Comparison of ENCODE assay signal across 9 mouse cellular contexts in genomic region chr2:33544781-33545566, GRCm38 (mm10).
A peak's percentile ranks its signal among the peaks of the same experiment; 100 is the strongest.
DNase-seq lines count a peak whose midpoint lies in the region; ATAC-seq and TF ChIP-seq lines count a peak whose summit lies in the region.
"Had no signal": no experiment of that assay in that cellular context is flagged by ENCODE, and none has a peak within 500 bp of the region (broad histone marks: within the 10 kb centered on the region; RNA-seq: fewer than 3 reads in every experiment).

No protein-coding gene starts in this region.

- intact Hi-C loops in gastrocnemius, adult 2 months (cut with DNase I), result no loop called here

- H3K4me2 ChIP-seq in forebrain, embryonic 15.5 days (replicated peaks), result peak overlapping the region; percentile 93
- H3K4me2 ChIP-seq in liver, embryonic 13.5 days, result peak overlapping the region; percentile 52

- H3K9ac ChIP-seq in forebrain, embryonic 15.5 days (replicated peaks), result peak overlapping the region; percentile 54
- H3K9ac ChIP-seq in liver, embryonic 13.5 days, result no peak overlapping the region

- 24% methylated on average over 16 of the region's 16 CpGs for WGBS in forebrain, embryonic 15.5 days
- 16% methylated on average over 16 of the region's 16 CpGs for WGBS in liver, embryonic 13.5 days (ENCODE audit: insufficient replicate concordance)

- H3K9me3 ChIP-seq in forebrain, embryonic 15.5 days, result no peaks in the 10 kb centered on the region
- H3K9me3 ChIP-seq in liver, embryonic 13.5 days (replicated peaks), result no peaks in the 10 kb centered on the region

- TF ChIP-seq CTCF in gastrocnemius, adult 2 months (IDR thresholded peaks at IDR 0.05), result no peak

- H3K27ac ChIP-seq in gastrocnemius, adult 2 months, result no peak overlapping the region
- peak overlapping the region; percentile 89 for H3K27ac ChIP-seq in forebrain, embryonic 15.5 days (replicated peaks)
- no peak overlapping the region for H3K27ac ChIP-seq in liver, embryonic 13.5 days

- H3K27me3 ChIP-seq in forebrain, embryonic 15.5 days, result peaks cover 19% of the 10 kb centered on the region; the same call in 1 of the 2 replicates
- peaks cover 74% of the 10 kb centered on the region for H3K27me3 ChIP-seq in liver, embryonic 13.5 days

- peaks cover 43% of the 10 kb centered on the region for H3K4me1 ChIP-seq in forebrain, embryonic 15.5 days
- peaks cover 7% of the 10 kb centered on the region for H3K4me1 ChIP-seq in liver, embryonic 13.5 days (replicated peaks)

- peak overlapping the region; percentile 68 for H3K4me3 ChIP-seq in gastrocnemius, adult 2 months
- peak overlapping the region; percentile 50 for H3K4me3 ChIP-seq in forebrain, embryonic 15.5 days
- H3K4me3 ChIP-seq in liver, embryonic 13.5 days (replicated peaks), result peak overlapping the region; percentile 39; the same call in 1 of the 2 replicates
- H3K4me3 ChIP-seq: erythroblast, embryonic 14.5 days had no signal

- ATAC-seq in forebrain, embryonic 15.5 days (replicated peaks), result no peak
- ATAC-seq in liver, embryonic 13.5 days (ENCODE audit: low read depth), result no peak
- no peak for ATAC-seq in megakaryocyte progenitor cell, adult 5-6 weeks (replicated peaks; ENCODE audit: poor library complexity)
- no peak for ATAC-seq in erythroblast, adult 5-6 weeks (replicated peaks; ENCODE audit: low FRiP score, poor library complexity, severe bottlenecking)

- DNase-seq in gastrocnemius, adult 2 months, result peak; percentile 22
- no peak for DNase-seq in gastrocnemius, postnatal 4 days (ENCODE audit: low spot score in 2 of 2)
- DNase-seq in CD4-positive helper T cell, adult 2 months (ENCODE audit: low read depth, low spot score), result peak; percentile 47
- DNase-seq in liver, embryonic 13.5 days, result no peak
- DNase-seq in ovary, postnatal 10 days (ENCODE audit: low spot score), result no peak

- no peaks in the 10 kb centered on the region for H3K36me3 ChIP-seq in forebrain, embryonic 15.5 days
- no peaks in the 10 kb centered on the region for H3K36me3 ChIP-seq in liver, embryonic 13.5 days

Comparison
In these comparisons a context has a peak if more than half of its experiments do, and no peak if none do; other contexts are left out.
1. DNase-seq: peak in gastrocnemius, adult 2 months (single experiment) and CD4-positive helper T cell, adult 2 months (single experiment); none in gastrocnemius, postnatal 4 days (0 of 2), liver, embryonic 13.5 days (single experiment) and ovary, postnatal 10 days (single experiment).
2. Peak in every context shown above with its lines, with median percentiles within 50 percentile points of each other: H3K4me3 ChIP-seq.